Mouse (Mus musculus): Measurements from ENCODE around the gene Nhs. TPM values are rescaled to one million over a fixed set of nuclear protein-coding genes. Genes with fewer than 3 reads are reported as not detected.

Nhs gene
- total and polyA plus RNA-seq, 2 experiments from 2014 or later = 0.26 to 0.34 TPM

- Histone ChIP-seq H3K4me3 (ENCODE audit: low read depth, low read length) (no peak overlapping the region), H3K4me1 (ENCODE audit: control insufficient read depth, insufficient read depth) (no peaks in the 10 kb centered on the region), H3K9me3 (replicated peaks; ENCODE audit: control insufficient read depth, low read length) (no peaks in the 10 kb centered on the region), H3K27me3 (ENCODE audit: control insufficient read depth, insufficient read depth, low read length) (0 out of 2 replicates have a peak, but pooled peaks cover 3% of the 10 kb centered on the region), H3K9ac (replicated peaks; ENCODE audit: low read depth, low read length) (no peak overlapping the region), H3K27ac (ENCODE audit: low read depth) (no peak overlapping the region), H3K4me2 (ENCODE audit: low read depth, low read length) (no peak overlapping the region), H3K36me3 (replicated peaks; ENCODE audit: control insufficient read depth, insufficient read depth, low read length) (no peaks in the 10 kb centered on the region)
- DNase-seq (ENCODE audit: low spot score) = no peak
- no peak for ATAC-seq (ENCODE audit: insufficient read depth, low read depth)
- WGBS = 72% methylated on average over 9 of the region's 9 CpGs
- no peak for TF ChIP-seq CTCF (IDR thresholded peaks at IDR 0.05; ENCODE audit: low read depth)
- no peak for TF ChIP-seq EP300 (IDR thresholded peaks at IDR 0.05; ENCODE audit: low read depth)
These were observed 142.1 kb downstream of the Nhs start for GRCm38 (mm10) chrX:162017471-162017870.

GRCm38 (mm10) chrX:162012570-162012969 is 147.0 kb downstream of the Nhs start:
- Histone ChIP-seq H3K4me1 (ENCODE audit: control insufficient read depth, insufficient read depth) (no peaks in the 10 kb centered on the region), H3K9me3 (replicated peaks; ENCODE audit: control insufficient read depth, low read length) (no peaks in the 10 kb centered on the region), H3K27ac (ENCODE audit: low read depth) (no peak overlapping the region), H3K4me3 (ENCODE audit: low read depth, low read length) (no peak overlapping the region), H3K36me3 (replicated peaks; ENCODE audit: control insufficient read depth, insufficient read depth, low read length) (no peaks in the 10 kb centered on the region), H3K27me3 (ENCODE audit: control insufficient read depth, insufficient read depth, low read length) (no peaks in the 10 kb centered on the region), H3K4me2 (ENCODE audit: low read depth, low read length) (no peak overlapping the region), H3K9ac (replicated peaks; ENCODE audit: low read depth, low read length) (no peak overlapping the region)
- TF ChIP-seq EP300 (IDR thresholded peaks at IDR 0.05; ENCODE audit: low read depth) (no peak), CTCF (IDR thresholded peaks at IDR 0.05; ENCODE audit: low read depth) (no peak)
- ATAC-seq (ENCODE audit: insufficient read depth, low read depth) (no peak), DNase-seq (ENCODE audit: low spot score) (no peak)
- WGBS = 74% methylated on average over 4 of the region's 4 CpGs

- Histone ChIP-seq H3K36me3 (replicated peaks; ENCODE audit: control insufficient read depth, insufficient read depth, low read length) (no peaks in the 10 kb centered on the region), H3K4me3 (ENCODE audit: low read depth, low read length) (no peak overlapping the region), H3K27me3 (ENCODE audit: control insufficient read depth, insufficient read depth, low read length) (no peaks in the 10 kb centered on the region), H3K9ac (replicated peaks; ENCODE audit: low read depth, low read length) (no peak overlapping the region), H3K4me2 (ENCODE audit: low read depth, low read length) (no peak overlapping the region), H3K4me1 (ENCODE audit: control insufficient read depth, insufficient read depth) (no peaks in the 10 kb centered on the region), H3K27ac (ENCODE audit: low read depth) (no peak overlapping the region), H3K9me3 (replicated peaks; ENCODE audit: control insufficient read depth, low read length) (no peaks in the 10 kb centered on the region)
- WGBS = 62% methylated on average over 3 of the region's 3 CpGs
- ATAC-seq (ENCODE audit: insufficient read depth, low read depth) = no peak
- no peak for DNase-seq (ENCODE audit: low spot score)
- TF ChIP-seq EP300 (IDR thresholded peaks at IDR 0.05; ENCODE audit: low read depth) = no peak
- no peak for TF ChIP-seq CTCF (IDR thresholded peaks at IDR 0.05; ENCODE audit: low read depth)
These were observed 149.7 kb downstream of the Nhs start for GRCm38 (mm10) chrX:162009876-162010275.

- no peak for ATAC-seq (ENCODE audit: insufficient read depth, low read depth)
- no peak for TF ChIP-seq CTCF (IDR thresholded peaks at IDR 0.05; ENCODE audit: low read depth)
- no peak for TF ChIP-seq EP300 (IDR thresholded peaks at IDR 0.05; ENCODE audit: low read depth)
- no peak for DNase-seq (ENCODE audit: low spot score)
- no peaks in the 10 kb centered on the region for H3K36me3 ChIP-seq (replicated peaks; ENCODE audit: control insufficient read depth, insufficient read depth, low read length)
- H3K4me3 ChIP-seq (ENCODE audit: low read depth, low read length) = no peak overlapping the region
- no peaks in the 10 kb centered on the region for H3K27me3 ChIP-seq (ENCODE audit: control insufficient read depth, insufficient read depth, low read length)
- 67% methylated on average over 1 of the region's 1 CpGs for WGBS
- no peak overlapping the region for H3K9ac ChIP-seq (replicated peaks; ENCODE audit: low read depth, low read length)
- H3K27ac ChIP-seq (ENCODE audit: low read depth) = no peak overlapping the region
- H3K4me1 ChIP-seq (ENCODE audit: control insufficient read depth, insufficient read depth) = no peaks in the 10 kb centered on the region
- no peak overlapping the region for H3K4me2 ChIP-seq (ENCODE audit: low read depth, low read length)
- H3K9me3 ChIP-seq (replicated peaks; ENCODE audit: control insufficient read depth, low read length) = no peaks in the 10 kb centered on the region
These were observed 155.7 kb downstream of the Nhs start for GRCm38 (mm10) chrX:162003818-162004217.

GRCm38 (mm10) chrX:161998876-161999275 is 160.7 kb downstream of the Nhs start:
- no peaks in the 10 kb centered on the region for H3K4me1 ChIP-seq (ENCODE audit: control insufficient read depth, insufficient read depth)
- no peak overlapping the region for H3K4me2 ChIP-seq (ENCODE audit: low read depth, low read length)
- H3K9ac ChIP-seq (replicated peaks; ENCODE audit: low read depth, low read length) = no peak overlapping the region
- ATAC-seq (ENCODE audit: insufficient read depth, low read depth) = no peak
- WGBS = 78% methylated on average over 3 of the region's 3 CpGs
- H3K9me3 ChIP-seq (replicated peaks; ENCODE audit: control insufficient read depth, low read length) = no peaks in the 10 kb centered on the region
- no peaks in the 10 kb centered on the region for H3K36me3 ChIP-seq (replicated peaks; ENCODE audit: control insufficient read depth, insufficient read depth, low read length)
- no peaks in the 10 kb centered on the region for H3K27me3 ChIP-seq (ENCODE audit: control insufficient read depth, insufficient read depth, low read length)
- DNase-seq (ENCODE audit: low spot score) = no peak
- no peak overlapping the region for H3K4me3 ChIP-seq (ENCODE audit: low read depth, low read length)
- no peak for TF ChIP-seq EP300 (IDR thresholded peaks at IDR 0.05; ENCODE audit: low read depth)
- TF ChIP-seq CTCF (IDR thresholded peaks at IDR 0.05; ENCODE audit: low read depth) = no peak
- H3K27ac ChIP-seq (ENCODE audit: low read depth) = no peak overlapping the region

GRCm38 (mm10) chrX:161997170-161997795 is 162.2 kb downstream of the Nhs start:
- no peaks in the 10 kb centered on the region for H3K4me1 ChIP-seq (ENCODE audit: control insufficient read depth, insufficient read depth)
- H3K4me2 ChIP-seq (ENCODE audit: low read depth, low read length) = no peak overlapping the region
- no peaks in the 10 kb centered on the region for H3K36me3 ChIP-seq (replicated peaks; ENCODE audit: control insufficient read depth, insufficient read depth, low read length)
- no peak overlapping the region for H3K4me3 ChIP-seq (ENCODE audit: low read depth, low read length)
- DNase-seq (ENCODE audit: low spot score) (no peak), ATAC-seq (ENCODE audit: insufficient read depth, low read depth) (no peak)
- no peak overlapping the region for H3K27ac ChIP-seq (ENCODE audit: low read depth)
- no peaks in the 10 kb centered on the region for H3K9me3 ChIP-seq (replicated peaks; ENCODE audit: control insufficient read depth, low read length)
- no peak for TF ChIP-seq CTCF (IDR thresholded peaks at IDR 0.05; ENCODE audit: low read depth)
- no peak for TF ChIP-seq EP300 (IDR thresholded peaks at IDR 0.05; ENCODE audit: low read depth)
- no peak overlapping the region for H3K9ac ChIP-seq (replicated peaks; ENCODE audit: low read depth, low read length)
- WGBS = 60% methylated on average over 2 of the region's 2 CpGs
- H3K27me3 ChIP-seq (ENCODE audit: control insufficient read depth, insufficient read depth, low read length) = no peaks in the 10 kb centered on the region
